Mouse (Mus musculus) forebrain, embryonic 12.5 days (tissue): ENCODE data around the gene Herpud2. TPM values are rescaled to one million over a fixed set of nuclear protein-coding genes. Genes with fewer than 3 reads are reported as not detected.

Experiments
- ATAC-seq: fragments of 200-750 bp; cut with Nextera tagmentation; 2 replicates; pipeline ENCODE4 v1.8.0; 2017; ENCODE audit warnings: moderate TSS enrichment; ENCODE audit not compliant: low FRiP score
- H3K27ac ChIP-seq: fragments of 300-500 bp; sonication (generic); 2 replicates; pipeline ENCODE4 v1.5.1; 2016; ENCODE audit warnings: mild to moderate bottlenecking
- H3K27me3 ChIP-seq: fragments of 300-500 bp; sonication (generic); 2 replicates; pipeline ENCODE4 v1.6.1; 2016; ENCODE audit warnings: mild to moderate bottlenecking
- H3K36me3 ChIP-seq: fragments of 300-500 bp; sonication (generic); replicated peaks from 2 replicates; pipeline ENCODE4 v1.6.1; 2016; ENCODE audit warnings: mild to moderate bottlenecking
- H3K4me1 ChIP-seq: fragments of 300-500 bp; sonication (generic); 2 replicates; pipeline ENCODE4 v1.6.1; 2016
- H3K4me2 ChIP-seq: fragments of 300-500 bp; sonication (generic); 2 replicates; pipeline ENCODE4 v1.6.1; 2016; ENCODE audit warnings: mild to moderate bottlenecking, moderate library complexity
- H3K4me3 ChIP-seq: fragments of 300-500 bp; sonication (generic); replicated peaks from 2 replicates; pipeline ENCODE4 v1.5.1; 2016; ENCODE audit warnings: mild to moderate bottlenecking
- H3K9ac ChIP-seq: fragments of 300-500 bp; sonication (generic); 2 replicates; pipeline ENCODE4 v1.6.1; 2016; ENCODE audit warnings: mild to moderate bottlenecking
- H3K9me3 ChIP-seq: fragments of 300-500 bp; sonication (generic); 2 replicates; pipeline ENCODE4 v1.6.1; 2016
- WGBS: fragments of 180-500 bp; shearing (Covaris S2); methylation state at CpG from one replicate; pipeline ENCODE4 v1.1.7; 2016; 5-methylcytosine and 5-hydroxymethylcytosine counted together
- polyA plus RNA-seq: library from polyadenylated mRNA; unstranded; fragments of >200 nt; fragmentation: Nextera tagmentation; extraction: Ambion mirVana; gene quantifications from 2 replicates; pipeline ENCODE4 v1.2.1, GENCODE M21; 2016

Gene Herpud2
- polyA plus RNA-seq, 1 experiment from 2014 or later, result 41.7 TPM

DNA sequence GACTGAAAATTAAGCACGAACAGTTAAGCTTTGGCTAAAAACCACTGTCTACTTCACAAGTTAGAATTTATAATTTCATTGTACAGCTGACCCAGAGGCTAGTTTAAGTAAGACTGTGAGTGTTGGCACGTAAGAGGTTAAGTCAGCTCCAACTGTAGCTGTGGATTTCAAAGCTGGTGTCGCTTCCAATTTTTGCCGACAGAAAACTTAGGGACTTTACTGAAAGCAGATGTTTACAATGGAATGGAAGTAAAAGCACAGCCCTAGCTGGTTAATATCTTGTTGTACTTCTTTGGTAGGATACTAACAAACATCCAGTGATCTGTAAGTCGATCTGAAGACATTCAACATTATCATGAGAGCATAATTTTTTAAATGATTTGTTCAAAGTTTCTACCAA lies 23.0 kb upstream of the Herpud2 start:
- Histone ChIP-seq H3K27me3 (no peaks in the 10 kb centered on the region), H3K9ac (no peak overlapping the region), H3K4me3 (no peak overlapping the region), H3K36me3 (no peaks in the 10 kb centered on the region), H3K4me1 (no peaks in the 10 kb centered on the region), H3K27ac (no peak overlapping the region), H3K9me3 (no peaks in the 10 kb centered on the region), H3K4me2 (no peak overlapping the region)
- 82% methylated on average over 5 of the region's 5 CpGs for WGBS
- ATAC-seq, result no peak

DNA sequence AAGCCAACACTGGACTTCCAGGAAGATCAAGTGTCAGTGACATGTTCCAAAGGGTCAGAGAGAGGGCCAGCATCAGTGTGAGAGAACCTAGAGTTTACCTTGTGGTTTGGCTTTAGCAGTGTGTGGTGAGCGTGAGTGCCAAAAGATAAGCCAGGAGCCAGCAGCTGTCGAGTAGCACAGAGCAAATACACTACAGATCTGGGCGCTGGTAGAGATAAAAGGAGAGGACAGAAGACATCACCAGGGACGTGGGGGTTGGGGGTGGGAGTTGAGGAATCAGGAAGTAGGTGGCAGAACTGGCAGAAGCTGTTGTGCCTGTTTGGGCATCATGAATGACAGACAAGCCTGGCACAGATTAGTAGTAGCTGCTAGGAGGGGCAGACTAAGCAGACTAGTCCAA lies 21.6 kb upstream of the Herpud2 start:
- Histone ChIP-seq H3K4me2 (no peak overlapping the region), H3K4me3 (no peak overlapping the region), H3K9me3 (no peaks in the 10 kb centered on the region), H3K27me3 (no peaks in the 10 kb centered on the region), H3K36me3 (no peaks in the 10 kb centered on the region), H3K4me1 (no peaks in the 10 kb centered on the region), H3K9ac (no peak overlapping the region), H3K27ac (no peak overlapping the region)
- WGBS, result 81% methylated on average over 4 of the region's 4 CpGs
- no peak for ATAC-seq

DNA sequence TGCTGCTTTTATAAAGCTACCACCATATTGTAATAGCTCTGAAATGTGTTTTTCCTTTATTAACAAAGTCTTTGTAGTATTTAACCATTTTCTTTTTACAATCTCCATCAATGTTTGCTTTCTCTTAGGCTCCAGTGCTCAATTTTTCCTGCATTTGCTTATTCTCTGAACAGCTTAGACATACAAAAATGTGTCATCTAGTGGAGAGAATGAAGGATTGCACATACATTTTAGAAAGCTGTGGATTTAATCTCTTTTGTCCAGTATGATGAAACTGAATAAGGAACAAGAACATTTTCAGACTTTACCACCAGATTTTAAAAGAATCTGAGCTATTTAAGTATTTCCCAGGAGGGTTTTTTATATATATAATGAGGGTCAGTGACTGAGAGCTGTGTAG lies 18.0 kb upstream of the Herpud2 start:
- H3K27ac ChIP-seq, result no peak overlapping the region
- H3K27me3 ChIP-seq, result no peaks in the 10 kb centered on the region
- no peaks in the 10 kb centered on the region for H3K9me3 ChIP-seq
- no peaks in the 10 kb centered on the region for H3K4me1 ChIP-seq
- H3K36me3 ChIP-seq, result no peaks in the 10 kb centered on the region
- H3K4me2 ChIP-seq, result no peak overlapping the region
- H3K4me3 ChIP-seq, result no peak overlapping the region
- no peak for ATAC-seq
- no peak overlapping the region for H3K9ac ChIP-seq

DNA sequence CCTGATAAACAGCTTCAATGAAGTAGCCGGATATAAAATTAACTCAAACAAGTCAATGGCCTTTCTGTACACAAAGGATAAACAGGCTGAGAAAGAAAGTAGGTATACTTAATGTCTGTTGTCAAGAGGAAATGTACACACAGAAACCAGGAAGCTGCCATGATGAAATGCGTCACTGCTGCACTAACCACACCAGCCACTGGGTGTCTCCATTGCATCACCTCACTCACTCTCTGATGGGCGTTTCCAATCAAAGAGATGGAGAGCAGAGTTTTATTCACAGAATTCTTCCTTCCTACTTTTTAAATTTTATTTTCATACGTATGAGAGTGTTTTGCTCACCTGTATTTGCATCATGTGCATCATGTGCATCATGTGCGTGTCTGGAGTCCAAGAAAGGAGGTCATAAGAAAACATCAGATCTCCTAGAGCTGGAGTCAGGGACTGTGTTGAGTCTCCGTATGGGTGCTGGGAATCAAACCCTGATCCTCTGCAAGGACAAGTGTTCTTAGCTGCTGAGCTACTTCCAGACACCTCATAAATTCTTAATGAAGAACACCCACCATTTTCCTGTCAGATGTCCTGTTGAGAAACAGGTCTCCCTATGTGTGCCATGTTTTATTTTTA lies 16.0 kb upstream of the Herpud2 start:
- Histone ChIP-seq H3K27me3 (no peaks in the 10 kb centered on the region), H3K4me2 (no peak overlapping the region), H3K27ac (no peak overlapping the region), H3K9me3 (no peaks in the 10 kb centered on the region), H3K9ac (no peak overlapping the region), H3K36me3 (no peaks in the 10 kb centered on the region), H3K4me3 (no peak overlapping the region), H3K4me1 (no peaks in the 10 kb centered on the region)
- ATAC-seq, result peak; percentile 76; the same call in 1 of the 2 replicates
- 37% methylated on average over 6 of the region's 6 CpGs for WGBS

DNA sequence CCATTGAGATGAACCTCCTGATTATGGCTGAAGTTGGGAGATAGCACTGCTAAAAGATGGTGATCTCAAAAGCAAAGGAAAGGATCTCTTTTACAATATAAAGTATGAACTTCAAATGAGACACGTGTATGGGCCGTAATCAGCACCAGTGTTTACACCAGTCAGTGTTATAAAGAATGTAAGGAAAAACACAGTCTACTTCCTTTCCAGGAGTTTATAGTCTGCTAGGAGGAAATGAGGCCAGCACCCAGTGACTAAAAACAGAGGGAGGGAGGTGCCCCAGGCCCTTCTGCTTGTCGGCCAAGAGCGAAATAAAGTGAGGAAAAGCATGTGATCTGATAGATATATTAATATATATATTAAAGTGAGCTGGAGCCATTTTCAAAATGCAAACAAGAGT lies 6.6 kb upstream of the Herpud2 start:
- no peaks in the 10 kb centered on the region for H3K9me3 ChIP-seq
- no peak overlapping the region for H3K4me2 ChIP-seq
- no peak overlapping the region for H3K27ac ChIP-seq
- H3K36me3 ChIP-seq, result no peaks in the 10 kb centered on the region
- WGBS, result 82% methylated on average over 4 of the region's 4 CpGs
- no peaks in the 10 kb centered on the region for H3K4me1 ChIP-seq
- no peaks in the 10 kb centered on the region for H3K27me3 ChIP-seq
- no peak overlapping the region for H3K4me3 ChIP-seq
- H3K9ac ChIP-seq, result no peak overlapping the region
- no peak for ATAC-seq

DNA sequence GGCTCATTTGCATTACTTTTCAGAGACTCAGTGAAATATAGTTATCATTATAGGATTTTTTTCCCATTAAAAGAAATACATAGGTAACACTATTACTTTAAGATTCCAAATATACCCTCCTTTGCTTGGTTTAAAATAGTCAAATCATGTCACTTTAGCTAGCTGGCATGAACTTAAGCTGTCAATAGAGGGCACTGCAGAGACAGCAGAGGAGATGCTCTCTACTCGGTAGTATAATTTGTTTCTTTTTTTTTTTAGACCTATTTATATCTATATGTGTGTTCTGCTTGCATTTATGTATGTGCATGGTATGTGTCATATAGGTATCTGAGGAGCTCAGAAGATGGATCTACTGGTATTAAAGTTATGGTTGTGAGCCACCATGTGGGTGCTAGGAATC lies 4.8 kb upstream of the Herpud2 start:
- H3K27ac ChIP-seq, result no peak overlapping the region
- WGBS, result 26% methylated on average over 1 of the region's 1 CpGs
- no peaks in the 10 kb centered on the region for H3K36me3 ChIP-seq
- ATAC-seq, result no peak
- no peak overlapping the region for H3K9ac ChIP-seq
- H3K4me1 ChIP-seq, result peaks cover 4% of the 10 kb centered on the region; the same call in 1 of the 2 replicates
- no peak overlapping the region for H3K4me2 ChIP-seq
- no peak overlapping the region for H3K4me3 ChIP-seq
- H3K27me3 ChIP-seq, result no peaks in the 10 kb centered on the region
- no peaks in the 10 kb centered on the region for H3K9me3 ChIP-seq

DNA sequence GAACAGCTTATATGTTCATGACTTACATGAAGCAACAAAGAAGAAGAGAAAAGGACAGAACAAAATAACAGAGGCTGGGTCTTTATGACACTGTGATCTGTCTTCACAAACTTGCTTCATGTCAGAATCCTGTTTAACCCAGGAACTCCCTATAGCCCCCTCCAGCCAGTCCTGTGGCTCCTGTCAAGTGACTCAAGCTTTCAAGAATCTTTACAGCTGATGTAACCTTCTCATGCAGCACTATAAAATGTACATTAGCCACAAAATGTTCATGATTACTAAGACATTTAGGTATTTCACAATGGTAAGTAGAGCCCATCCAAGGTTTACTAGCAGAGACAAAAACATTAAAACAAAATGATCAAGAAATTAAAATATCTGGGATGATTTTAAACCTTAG lies 1.4 kb upstream of the Herpud2 start:
- no peak overlapping the region for H3K4me2 ChIP-seq
- no peak for ATAC-seq
- peaks cover 18% of the 10 kb centered on the region for H3K4me1 ChIP-seq
- no peak overlapping the region for H3K9ac ChIP-seq
- H3K27me3 ChIP-seq, result no peaks in the 10 kb centered on the region
- H3K27ac ChIP-seq, result no peak overlapping the region
- no peaks in the 10 kb centered on the region for H3K9me3 ChIP-seq
- H3K36me3 ChIP-seq, result no peaks in the 10 kb centered on the region
- H3K4me3 ChIP-seq, result no peak overlapping the region

- 0 out of 2 replicates have a peak overlapping the region, but pooled peaks have one; percentile 99 for H3K27ac ChIP-seq
- H3K27me3 ChIP-seq, result no peaks in the 10 kb centered on the region
- H3K36me3 ChIP-seq, result no peaks in the 10 kb centered on the region
- H3K9me3 ChIP-seq, result no peaks in the 10 kb centered on the region
- H3K4me1 ChIP-seq, result peaks cover 20% of the 10 kb centered on the region
- peak overlapping the region; percentile 95 for H3K9ac ChIP-seq
- 13% methylated on average over 1 of the region's 1 CpGs for WGBS
- H3K4me2 ChIP-seq, result peak overlapping the region; percentile 68
- peak overlapping the region; percentile 95 for H3K4me3 ChIP-seq
- ATAC-seq, result no peak
Measured at GRCm38 (mm10) chr9:25152457-25152856, 837 bp upstream of the Herpud2 start.

DNA sequence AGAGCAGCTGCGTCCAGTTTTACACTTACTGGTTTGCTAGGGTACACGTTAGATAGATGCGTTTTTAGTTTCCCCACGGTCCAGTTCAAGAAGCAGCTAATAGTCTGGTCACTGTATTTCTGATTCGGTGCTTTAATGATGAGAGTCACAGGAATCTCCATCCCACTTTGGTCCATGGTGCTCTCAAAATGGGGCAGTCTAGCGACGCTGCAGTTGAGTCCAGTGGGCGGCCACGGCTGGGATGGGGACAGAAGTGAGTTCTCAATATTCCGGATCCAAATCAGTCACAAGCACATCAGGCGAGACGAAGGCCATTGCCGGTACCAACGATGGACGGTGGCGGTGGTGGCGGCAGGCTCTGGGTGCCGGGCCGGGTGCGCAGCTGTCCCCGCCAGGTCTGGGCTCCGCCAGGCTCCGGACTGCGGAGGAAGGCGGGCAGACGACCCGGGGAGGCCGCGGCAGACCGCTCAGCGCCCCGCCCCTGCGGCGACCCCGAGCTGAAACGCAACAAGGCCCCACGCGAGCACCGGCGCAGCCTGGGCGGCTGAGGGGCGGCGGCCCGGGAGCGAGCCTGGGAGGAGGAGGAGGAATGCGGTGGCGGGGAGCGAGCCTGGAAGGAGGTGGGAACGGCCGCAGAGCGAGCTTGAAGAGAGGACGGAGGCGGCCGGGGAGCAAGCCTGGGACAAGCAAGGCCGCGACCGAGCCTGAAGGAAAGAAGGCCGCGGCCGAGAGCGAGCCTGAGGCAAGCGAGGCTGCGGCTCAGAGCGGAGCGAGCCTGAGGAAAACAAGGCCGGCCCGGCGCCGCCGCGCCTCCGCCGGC lies 619 bp downstream of the Herpud2 start:
- H3K36me3 ChIP-seq, result no peaks in the 10 kb centered on the region
- H3K27ac ChIP-seq, result peak overlapping the region; percentile 99
- peak overlapping the region; percentile 95 for H3K4me3 ChIP-seq
- no peaks in the 10 kb centered on the region for H3K9me3 ChIP-seq
- WGBS, result under 1% methylated on average over 57 of the region's 73 CpGs
- peaks cover 23% of the 10 kb centered on the region for H3K4me1 ChIP-seq
- peak; percentile 72 for ATAC-seq
- no peaks in the 10 kb centered on the region for H3K27me3 ChIP-seq
- peak overlapping the region; percentile 68 for H3K4me2 ChIP-seq
- H3K9ac ChIP-seq, result peak overlapping the region; percentile 95

DNA sequence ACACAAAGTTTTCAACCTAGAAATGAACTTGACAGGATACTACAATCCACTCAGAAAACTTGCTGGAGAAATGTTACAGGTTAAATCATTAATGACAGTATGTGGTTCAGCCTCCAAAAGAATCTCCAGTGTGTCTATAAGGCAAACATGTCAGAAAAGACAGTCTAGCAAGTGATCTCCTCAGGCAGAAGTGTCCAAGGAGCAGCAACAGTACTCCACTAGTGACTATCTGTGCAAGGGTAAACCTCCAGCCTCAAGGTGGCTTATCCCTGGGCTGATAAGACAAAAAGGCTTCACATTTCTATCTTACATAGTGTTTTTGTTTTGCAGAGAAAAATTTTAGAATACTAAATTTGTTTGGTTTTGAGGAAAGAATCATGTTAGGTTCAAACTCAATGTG lies 2.9 kb downstream of the Herpud2 start:
- no peak overlapping the region for H3K27ac ChIP-seq
- peak overlapping the region; percentile 48 for H3K4me2 ChIP-seq
- H3K36me3 ChIP-seq, result no peaks in the 10 kb centered on the region
- peak overlapping the region; percentile 23 for H3K4me3 ChIP-seq
- H3K9ac ChIP-seq, result 0 out of 2 replicates have a peak overlapping the region, but pooled peaks have one; percentile 25
- H3K4me1 ChIP-seq, result peaks cover 23% of the 10 kb centered on the region
- no peaks in the 10 kb centered on the region for H3K9me3 ChIP-seq
- H3K27me3 ChIP-seq, result no peaks in the 10 kb centered on the region
- no peak for ATAC-seq

GRCm38 (mm10) chr9:25145925-25146324 lies 5.7 kb downstream of the Herpud2 start:
- ATAC-seq, result no peak
- Histone ChIP-seq H3K4me1 (peaks cover 19% of the 10 kb centered on the region), H3K27me3 (no peaks in the 10 kb centered on the region), H3K9ac (no peak overlapping the region), H3K4me2 (no peak overlapping the region), H3K27ac (no peak overlapping the region), H3K36me3 (no peaks in the 10 kb centered on the region), H3K4me3 (no peak overlapping the region), H3K9me3 (no peaks in the 10 kb centered on the region)
- WGBS, result 85% methylated on average over 1 of the region's 1 CpGs

- no peak overlapping the region for H3K4me2 ChIP-seq
- H3K36me3 ChIP-seq, result no peaks in the 10 kb centered on the region
- no peaks in the 10 kb centered on the region for H3K27me3 ChIP-seq
- H3K9ac ChIP-seq, result no peak overlapping the region
- H3K9me3 ChIP-seq, result no peaks in the 10 kb centered on the region
- peaks cover 13% of the 10 kb centered on the region for H3K4me1 ChIP-seq
- H3K4me3 ChIP-seq, result no peak overlapping the region
- ATAC-seq, result no peak
- no peak overlapping the region for H3K27ac ChIP-seq
Measured at GRCm38 (mm10) chr9:25143950-25144349, 7.7 kb downstream of the Herpud2 start.

DNA sequence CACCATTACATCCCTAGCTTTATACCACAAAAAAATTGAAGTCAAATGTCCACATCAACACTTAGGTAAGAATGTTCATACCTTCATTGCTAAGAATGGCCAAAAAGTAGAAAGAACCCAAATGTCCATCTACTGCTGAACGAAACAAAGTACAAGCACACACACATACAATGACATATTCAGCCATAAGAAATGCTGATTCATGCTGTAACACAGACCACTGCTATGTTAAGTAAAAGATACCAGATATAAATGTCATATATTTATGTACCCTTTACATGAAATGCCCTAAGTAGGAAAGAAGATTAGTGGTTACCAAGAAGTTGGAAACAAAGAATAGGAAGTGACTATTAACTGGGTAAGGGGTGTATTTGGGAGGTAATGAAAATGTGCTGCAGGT lies 8.6 kb downstream of the Herpud2 start:
- H3K27me3 ChIP-seq, result no peaks in the 10 kb centered on the region
- H3K4me2 ChIP-seq, result no peak overlapping the region
- no peak overlapping the region for H3K27ac ChIP-seq
- H3K9me3 ChIP-seq, result no peaks in the 10 kb centered on the region
- H3K4me3 ChIP-seq, result no peak overlapping the region
- no peak overlapping the region for H3K9ac ChIP-seq
- no peak for ATAC-seq
- H3K36me3 ChIP-seq, result no peaks in the 10 kb centered on the region
- WGBS, result 91% methylated on average over 1 of the region's 1 CpGs
- H3K4me1 ChIP-seq, result peaks cover 5% of the 10 kb centered on the region
